Mouse (Mus musculus) CH12.LX (cell line): ENCODE results near the gene Dntt. TPM values are rescaled to one million over a fixed set of nuclear protein-coding genes. Genes with fewer than 3 reads are reported as not detected.
A peak's percentile ranks its signal among the peaks of the same experiment; 100 is the strongest.

ENCODE experiments used
- DNase-seq: peaks from one replicate; pipeline ENCODE4 v3.0.0-alpha.2; 2013; ENCODE audit errors: extremely low read depth
- H3K27ac ChIP-seq: 2 replicates; pipeline ENCODE4 v1.5.1; 2012; ENCODE audit warnings: low read depth, mild to moderate bottlenecking, control low read depth, moderate library complexity; ENCODE audit not compliant: insufficient read depth
- H3K27me3 ChIP-seq: replicated peaks from 2 replicates; pipeline ENCODE3; 2012; ENCODE audit warnings: inconsistent platforms
- H3K36me3 ChIP-seq, 2 experiments: replicated peaks in 1 of 2; 2 replicates each; pipeline versions ENCODE3 to v1.6.1; 2012; ENCODE audit warnings: inconsistent platforms in 1 of 2, low read length in 1 of 2, mild to moderate bottlenecking in 1 of 2, mixed read lengths in 1 of 2, moderate library complexity in 1 of 2; ENCODE audit not compliant: control insufficient read depth in 1 of 2, insufficient read depth in 1 of 2
- H3K4me1 ChIP-seq, 2 experiments: 2 replicates each; pipeline ENCODE4 v1.6.1; 2012; ENCODE audit warnings: inconsistent platforms in 1 of 2, moderate library complexity in 1 of 2; ENCODE audit not compliant: insufficient read depth in 2 of 2, control insufficient read depth in 1 of 2
- H3K4me2 ChIP-seq: 2 replicates; pipeline ENCODE4 v1.6.1; 2012; ENCODE audit warnings: low read depth, mild to moderate bottlenecking, control low read depth; ENCODE audit not compliant: poor library complexity, insufficient read depth, severe bottlenecking
- H3K4me3 ChIP-seq, 3 experiments: fragments of 150-350 bp in 1 of 3; sonication (generic) in 1 of 3; replicated peaks in 1 of 3; 2 replicates each; pipeline versions ENCODE3 to v1.5.1; 2011 to 2012; ENCODE audit warnings: low read depth in 2 of 3, low read length in 2 of 3, mild to moderate bottlenecking in 2 of 3, moderate library complexity in 2 of 3, control low read depth in 1 of 3, improper control_type of control experiment in 1 of 3, inconsistent platforms in 1 of 3, mixed read lengths in 1 of 3; ENCODE audit not compliant: poor library complexity in 1 of 3
- H3K79me2 ChIP-seq: replicated peaks from 2 replicates; pipeline ENCODE4 v1.6.1; 2012; ENCODE audit warnings: mild to moderate bottlenecking, moderate library complexity; ENCODE audit not compliant: control insufficient read depth, poor library complexity, insufficient read depth, severe bottlenecking; ENCODE audit errors: extremely low read depth
- H3K9ac ChIP-seq: 2 replicates; pipeline ENCODE4 v1.6.1; 2012; ENCODE audit warnings: low read depth, mild to moderate bottlenecking, control low read depth, moderate library complexity; ENCODE audit not compliant: insufficient read depth
- H3K9me3 ChIP-seq: replicated peaks from 2 replicates; pipeline ENCODE3; 2012; ENCODE audit warnings: low read length, inconsistent platforms, mixed read lengths
- CHD1 ChIP-seq: IDR thresholded peaks from 2 replicates; pipeline ENCODE4 v1.6.1; 2012; ENCODE audit warnings: low read depth, low read length, improper control_type of control experiment, inconsistent platforms
- CHD2 ChIP-seq: IDR thresholded peaks from 2 replicates; pipeline ENCODE4 v1.6.1; 2011; ENCODE audit warnings: low read length, improper control_type of control experiment
- CTCF ChIP-seq, 2 experiments: IDR thresholded peaks in 1 of 2; conservative IDR thresholded peaks in 1 of 2; 2 replicates each; pipeline ENCODE4 v1.5.1; 2011 to 2012; ENCODE audit warnings: low read depth in 2 of 2, low read length in 2 of 2, improper control_type of control experiment in 1 of 2, inconsistent platforms in 1 of 2, mild to moderate bottlenecking in 1 of 2, moderate library complexity in 1 of 2
- E2F4 ChIP-seq: IDR thresholded peaks from 2 replicates; pipeline ENCODE4 v1.6.1; 2011; ENCODE audit warnings: low read depth, low read length, improper control_type of control experiment; ENCODE audit not compliant: insufficient replicate concordance
- EP300 ChIP-seq: IDR thresholded peaks from 2 replicates; pipeline ENCODE4 v1.6.1; 2011; ENCODE audit warnings: low read length, improper control_type of control experiment
- ETS1 ChIP-seq: conservative IDR thresholded peaks from 2 replicates; pipeline ENCODE4 v1.6.1; 2012; ENCODE audit warnings: low read depth, mild to moderate bottlenecking, inconsistent platforms, low read length, improper control_type of control experiment, moderate library complexity
- GABPA ChIP-seq: IDR thresholded peaks from 2 replicates; pipeline ENCODE4 v1.6.1; 2012; ENCODE audit warnings: low read depth, low read length, improper control_type of control experiment, inconsistent platforms; ENCODE audit not compliant: insufficient replicate concordance
- JUN ChIP-seq: IDR thresholded peaks from 2 replicates; pipeline ENCODE4 v1.6.1; 2011; ENCODE audit warnings: low read depth, mild to moderate bottlenecking, low read length, improper control_type of control experiment, moderate library complexity; ENCODE audit not compliant: insufficient read depth
- JUND ChIP-seq: conservative IDR thresholded peaks from 2 replicates; pipeline ENCODE4 v1.6.1; 2011; ENCODE audit warnings: low read depth, low read length, improper control_type of control experiment
- MAFK ChIP-seq: IDR thresholded peaks from 2 replicates; pipeline ENCODE4 v1.6.1; 2011; ENCODE audit warnings: low read length, improper control_type of control experiment; ENCODE audit not compliant: insufficient replicate concordance
- MAZ ChIP-seq: IDR thresholded peaks from 2 replicates; pipeline ENCODE4 v1.6.1; 2012; ENCODE audit warnings: low read depth, mild to moderate bottlenecking, inconsistent platforms, low read length, improper control_type of control experiment, moderate library complexity
- MEF2A ChIP-seq: IDR thresholded peaks from 2 replicates; pipeline ENCODE4 v1.6.1; 2014; ENCODE audit warnings: low read depth, mild to moderate bottlenecking, inconsistent platforms, low read length, improper control_type of control experiment, borderline replicate concordance
- MXI1 ChIP-seq: IDR thresholded peaks from 2 replicates; pipeline ENCODE4 v1.6.1; 2011; ENCODE audit warnings: mild to moderate bottlenecking, low read depth, low read length, improper control_type of control experiment
- MYC ChIP-seq: IDR thresholded peaks from 2 replicates; pipeline ENCODE4 v1.6.1; 2011; ENCODE audit warnings: low read depth, mild to moderate bottlenecking, improper control_type of control experiment, low read length
- NELFE ChIP-seq: IDR thresholded peaks from 2 replicates; pipeline ENCODE4 v1.6.1; 2011; ENCODE audit warnings: low read depth, low read length, improper control_type of control experiment
- NRF1 ChIP-seq: IDR thresholded peaks from 2 replicates; pipeline ENCODE4 v1.6.1; 2014; ENCODE audit warnings: low read depth, mild to moderate bottlenecking, inconsistent platforms, low read length, improper control_type of control experiment, moderate library complexity
- POLR2A ChIP-seq: IDR thresholded peaks from 2 replicates; pipeline ENCODE4 v1.6.1; 2011; ENCODE audit warnings: low read depth, mild to moderate bottlenecking, improper control_type of control experiment, low read length
- POLR2AphosphoS2 ChIP-seq: IDR thresholded peaks from 2 replicates; pipeline ENCODE4 v1.6.1; 2011; ENCODE audit warnings: low read depth, low read length, improper control_type of control experiment
- RAD21 ChIP-seq: IDR thresholded peaks from 2 replicates; pipeline ENCODE4 v1.6.1; 2011; ENCODE audit warnings: low read depth, mild to moderate bottlenecking, low read length, improper control_type of control experiment, moderate library complexity
- SIN3A ChIP-seq: IDR thresholded peaks from 2 replicates; pipeline ENCODE4 v1.6.1; 2012; ENCODE audit warnings: low read length, improper control_type of control experiment, inconsistent platforms
- SMC3 ChIP-seq: IDR thresholded peaks from 2 replicates; pipeline ENCODE4 v1.6.1; 2011; ENCODE audit warnings: low read depth, low read length, improper control_type of control experiment
- TCF12 ChIP-seq: IDR thresholded peaks from 2 replicates; pipeline ENCODE4 v1.6.1; 2014; ENCODE audit warnings: low read depth, mild to moderate bottlenecking, inconsistent platforms, low read length, improper control_type of control experiment
- UBTF ChIP-seq: IDR thresholded peaks from 2 replicates; pipeline ENCODE4 v1.6.1; 2012; ENCODE audit warnings: low read depth, mild to moderate bottlenecking, inconsistent platforms, low read length, improper control_type of control experiment, moderate library complexity
- USF1 ChIP-seq: IDR thresholded peaks from 2 replicates; pipeline ENCODE4 v1.6.1; 2014; ENCODE audit warnings: low read depth, mild to moderate bottlenecking, inconsistent platforms, low read length, improper control_type of control experiment
- USF2 ChIP-seq: conservative IDR thresholded peaks from 2 replicates; pipeline ENCODE4 v1.6.1; 2011; ENCODE audit warnings: low read depth, low read length, improper control_type of control experiment
- ZC3H11A ChIP-seq: IDR thresholded peaks from 2 replicates; pipeline ENCODE4 v1.6.1; 2012; ENCODE audit warnings: low read depth, mild to moderate bottlenecking, inconsistent platforms, low read length, improper control_type of control experiment
- ZMIZ1 ChIP-seq: IDR thresholded peaks from 2 replicates; pipeline ENCODE4 v1.6.1; 2012; ENCODE audit warnings: low read depth, mild to moderate bottlenecking, inconsistent platforms, low read length, improper control_type of control experiment
- ZNF384 ChIP-seq: IDR thresholded peaks from 2 replicates; pipeline ENCODE4 v1.6.1; 2012; ENCODE audit warnings: low read depth, low read length, improper control_type of control experiment, inconsistent platforms
- dilution Hi-C: fragments of 300-500 bp; cut with MboI; formaldehyde crosslinking; loops from 2 replicates; pipeline ENCODE4 v1.14.3; 2020; ENCODE audit warnings: low sequenced_read_pairs; ENCODE audit not compliant: extremely low pct_unique_long_range_greater_than_20kb, extremely low pct_ligation_motif_present
- in situ Hi-C: fragments of 300-500 bp; cut with MboI; formaldehyde crosslinking; loops from 3 replicates; pipeline ENCODE4 v1.14.3; 2019; ENCODE audit warnings: low sequenced_read_pairs, low pct_ligation_motif_present, low pct_unique_long_range_greater_than_20kb, mixed read lengths
- polyA plus RNA-seq: library from polyadenylated mRNA; unstranded; fragments of >175 nt; gene quantifications from 2 replicates; pipeline ENCODE4 v1.2.1, GENCODE M21; 2012; ENCODE audit warnings: low read depth; ENCODE audit not compliant: insufficient read length
- total RNA-seq, 2 experiments: library from RNA; depleted of rRNA; stranded (reverse); fragments of 300-350 nt in 1 of 2; fragments of >200 nt in 1 of 2; gene quantifications; 2 replicates each; pipeline ENCODE4 v1.2.3; 2012 to 2014

The Dntt gene
- total and polyA plus RNA-seq, 3 experiments: 0.13 TPM; not detected in 2

GRCm38 (mm10) chr19:41081589-41081988 lies 52.5 kb downstream of the Dntt start:
- Histone ChIP-seq H3K9me3 (no peaks in the 10 kb centered on the region), H3K36me3 (no peaks in the 10 kb centered on the region), H3K27ac (no peak overlapping the region), H3K9ac (no peak overlapping the region), H3K79me2 (no peaks in the 10 kb centered on the region), H3K4me3 (no peak overlapping the region), H3K4me2 (0 out of 2 replicates have a peak overlapping the region, but pooled peaks have one; percentile 5), H3K27me3 (no peaks in the 10 kb centered on the region), H3K4me1 (peaks cover 6 to 23% of the 10 kb centered on the region in 2 experiments)
- in situ Hi-C loops: no loop called here
- dilution Hi-C loops: no loop called here
- TF ChIP-seq CHD1 (no peak), MAFK (no peak), NELFE (no peak), MAZ (no peak), JUN (no peak), UBTF (no peak), GABPA (no peak), USF2 (no peak), ZC3H11A (no peak), ZMIZ1 (no peak), ETS1 (no peak), EP300 (no peak), MEF2A (no peak), CHD2 (no peak), NRF1 (no peak), CTCF (conservative IDR thresholded peaks at IDR 0.05 in 1 of 2, IDR thresholded peaks at IDR 0.05 in 1 of 2; ENCODE audit: low read depth in 2 of 2, low read length in 2 of 2) (no peak), MXI1 (no peak), SIN3A (no peak), RAD21 (no peak)
- TF ChIP-seq, all 38 proteins: peak for 0
- no peak for DNase-seq

GRCm38 (mm10) chr19:41083646-41084045 lies 54.6 kb downstream of the Dntt start:
- Histone ChIP-seq H3K27me3 (no peaks in the 10 kb centered on the region), H3K79me2 (no peaks in the 10 kb centered on the region), H3K4me2 (no peak overlapping the region), H3K9me3 (no peaks in the 10 kb centered on the region), H3K27ac (no peak overlapping the region), H3K4me3 (no peak overlapping the region), H3K9ac (no peak overlapping the region), H3K4me1 (peaks cover 2 to 19% of the 10 kb centered on the region in 2 experiments), H3K36me3 (no peaks in the 10 kb centered on the region)
- in situ Hi-C loops: no loop called here
- TF ChIP-seq UBTF: no peak
- no peak for TF ChIP-seq CHD1
- no peak for TF ChIP-seq TCF12
- TF ChIP-seq USF2: no peak
- no peak for TF ChIP-seq USF1
- TF ChIP-seq MYC: no peak
- no peak for TF ChIP-seq JUND
- no peak for TF ChIP-seq SMC3
- TF ChIP-seq CTCF (conservative IDR thresholded peaks at IDR 0.05 in 1 of 2, IDR thresholded peaks at IDR 0.05 in 1 of 2; ENCODE audit: low read depth in 2 of 2, low read length in 2 of 2): no peak
- no peak for TF ChIP-seq POLR2AphosphoS2
- TF ChIP-seq ZC3H11A: no peak
- TF ChIP-seq EP300: no peak
- no peak for TF ChIP-seq POLR2A
- no peak for TF ChIP-seq CHD2
- no peak for TF ChIP-seq MAFK
- no peak for TF ChIP-seq MAZ
- TF ChIP-seq ETS1: no peak
- TF ChIP-seq ZMIZ1: no peak
- TF ChIP-seq ZNF384: no peak
- no peak for TF ChIP-seq E2F4
- no peak for DNase-seq
- dilution Hi-C loops: no loop called here
